9 mouse cellular contexts compared by ENCODE assay signal in the genomic region with DNA sequence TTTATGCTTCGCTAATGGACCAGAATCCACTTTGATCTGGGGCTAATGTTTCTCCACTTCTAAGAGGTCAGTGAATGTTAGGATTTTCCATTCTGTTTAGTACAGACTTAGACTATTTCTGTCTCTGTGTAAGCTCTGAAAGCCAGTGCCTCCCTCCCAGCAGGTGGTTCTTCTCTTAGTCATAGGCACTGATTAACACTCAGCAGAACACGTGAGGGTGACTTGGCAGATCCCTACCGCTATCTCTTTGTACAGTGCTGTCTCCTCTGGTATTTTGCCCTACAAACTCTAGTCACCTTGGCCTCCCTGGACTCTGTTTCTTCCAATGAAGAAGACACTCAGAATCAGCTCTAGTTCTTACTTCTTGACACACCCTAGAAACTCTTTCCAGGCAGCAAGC. TPM values are rescaled to one million over a fixed set of nuclear protein-coding genes. Genes with fewer than 3 reads are reported as not detected.
DNase-seq lines count a peak whose midpoint lies in the region; ATAC-seq and TF ChIP-seq lines count a peak whose summit lies in the region.
"Had no signal": no experiment of that assay in that cellular context is flagged by ENCODE, and none has a peak within 500 bp of the region (broad histone marks: within the 10 kb centered on the region; RNA-seq: fewer than 3 reads in every experiment).

No protein-coding gene starts in this region.

- TF ChIP-seq EP300 in heart, adult 2 months (IDR thresholded peaks at IDR 0.05; ENCODE audit: insufficient read depth, low read depth, low read length) = 0 out of 2 replicates have a peak, but pooled peaks have one; percentile 58
- TF ChIP-seq EP300 in MEL (IDR thresholded peaks at IDR 0.05; ENCODE audit: low read depth in 1 of 2, low read length in 2 of 2) = peak; percentile 55 to 63; a peak in 3 of 4 replicates

- peak overlapping the region; percentile 61 for H3K27ac ChIP-seq in heart, adult 2 months
- H3K27ac ChIP-seq in heart, embryonic 11.5 days (ENCODE audit: low read depth, low read length) = no peak overlapping the region
- no peak overlapping the region for H3K27ac ChIP-seq in MEL (ENCODE audit: control insufficient read depth, low read depth, low read length)
- no peak overlapping the region for H3K27ac ChIP-seq in limb, embryonic 10.5 days
- H3K27ac ChIP-seq: liver, embryonic 14.5 days had no signal

- no peaks in the 10 kb centered on the region for H3K4me1 ChIP-seq in heart, adult 2 months (ENCODE audit: control insufficient read depth, insufficient read depth, low read length)
- no peaks in the 10 kb centered on the region for H3K4me1 ChIP-seq in heart, embryonic 11.5 days (ENCODE audit: control insufficient read depth, insufficient read depth, low read length)
- peaks cover 5 to 18% of the 10 kb centered on the region in 2 experiments for H3K4me1 ChIP-seq in MEL (ENCODE audit: control insufficient read depth in 1 of 2, insufficient read depth in 2 of 2, low read length in 2 of 2)
- H3K4me1 ChIP-seq in limb, embryonic 10.5 days = no peaks in the 10 kb centered on the region

- peak in 1 of 2 experiments; percentile 70 for DNase-seq in heart, adult 2 months
- DNase-seq in MEL (ENCODE audit: low read depth, low spot score) = peak; percentile 69
- DNase-seq in heart, postnatal 4 days = peak; percentile 20
- peak; percentile 42 for DNase-seq in lung, postnatal 25 days (ENCODE audit: low spot score)
- no peak for DNase-seq in embryo, embryonic 10 days (ENCODE audit: low spot score)
- no peak for DNase-seq in limb, embryonic 10.5 days (ENCODE audit: low spot score)
- no peak for DNase-seq in urinary bladder, postnatal 25 days (ENCODE audit: low spot score)

- no peak for TF ChIP-seq CTCF in heart, adult 2 months (IDR thresholded peaks at IDR 0.05)
- TF ChIP-seq CTCF in MEL (IDR thresholded peaks at IDR 0.05 in 2 of 3, conservative IDR thresholded peaks at IDR 0.05 in 1 of 3; ENCODE audit: control insufficient read depth in 1 of 3, insufficient read depth in 1 of 3, low read depth in 2 of 3, low read length in 3 of 3, poor library complexity in 1 of 3, severe bottlenecking in 1 of 3) = no peak

- no peaks in the 10 kb centered on the region for H3K79me2 ChIP-seq in heart, adult 2 months (replicated peaks; ENCODE audit: control insufficient read depth, insufficient read depth, low read length)
- H3K79me2 ChIP-seq in MEL (ENCODE audit: control insufficient read depth, insufficient read depth, low read length, poor library complexity) = no peaks in the 10 kb centered on the region

- no peaks in the 10 kb centered on the region; the same call in 1 of the 2 replicates for H3K36me3 ChIP-seq in heart, adult 2 months (ENCODE audit: control insufficient read depth, insufficient read depth, low read length)
- H3K36me3 ChIP-seq in heart, embryonic 11.5 days (ENCODE audit: control insufficient read depth, insufficient read depth, low read length) = no peaks in the 10 kb centered on the region
- peaks cover 0 to 16% of the 10 kb centered on the region in 2 experiments; a peak in 2 of 4 replicates for H3K36me3 ChIP-seq in MEL (ENCODE audit: control insufficient read depth in 1 of 2, insufficient read depth in 2 of 2, low read length in 2 of 2)
- H3K36me3 ChIP-seq in limb, embryonic 10.5 days = no peaks in the 10 kb centered on the region

- no peak overlapping the region for H3K9ac ChIP-seq in heart, adult 2 months (ENCODE audit: low read depth, low read length)
- no peak overlapping the region for H3K9ac ChIP-seq in heart, embryonic 11.5 days (ENCODE audit: low read depth, low read length)
- no peak overlapping the region for H3K9ac ChIP-seq in MEL (ENCODE audit: control insufficient read depth, low read depth, low read length, poor library complexity, severe bottlenecking)
- H3K9ac ChIP-seq: liver, embryonic 14.5 days had no signal

- H3K4me3 ChIP-seq in heart, adult 2 months = no peak overlapping the region
- no peak overlapping the region for H3K4me3 ChIP-seq in heart, embryonic 11.5 days (ENCODE audit: low read depth, low read length)
- H3K4me3 ChIP-seq in MEL (ENCODE audit: control insufficient read depth in 1 of 2, insufficient read depth in 1 of 2, low read depth in 2 of 2, low read length in 2 of 2) = no peak overlapping the region
- no peak overlapping the region for H3K4me3 ChIP-seq in limb, embryonic 10.5 days

- intact Hi-C loops in heart, adult 2 months (cut with DNase I) = no loop called here

- no peak for ATAC-seq in heart, embryonic 11.5 days (replicated peaks; ENCODE audit: insufficient number of reproducible peaks, low FRiP score, low TSS enrichment)

- peaks cover 2% of the 10 kb centered on the region; the same call in 1 of the 2 replicates for H3K9me3 ChIP-seq in heart, embryonic 11.5 days (replicated peaks; ENCODE audit: control insufficient read depth, low read length)
- H3K9me3 ChIP-seq in MEL (replicated peaks; ENCODE audit: insufficient read depth, low read length) = no peaks in the 10 kb centered on the region
- no peaks in the 10 kb centered on the region for H3K9me3 ChIP-seq in limb, embryonic 10.5 days (replicated peaks)

- H3K4me2 ChIP-seq in heart, embryonic 11.5 days = no peak overlapping the region

- no peak for TF ChIP-seq RAD21 in MEL (IDR thresholded peaks at IDR 0.05; ENCODE audit: low read depth, low read length)

- WGBS in heart, adult 2 months = 54% methylated on average over 3 of the region's 3 CpGs
- 51% methylated on average over 3 of the region's 3 CpGs for WGBS in heart, embryonic 11.5 days (ENCODE audit: insufficient replicate concordance)
- WGBS in limb, embryonic 10.5 days = 85% methylated on average over 3 of the region's 3 CpGs

- H3K27me3 ChIP-seq in heart, adult 2 months (ENCODE audit: control insufficient read depth, insufficient read depth, low read length) = no peaks in the 10 kb centered on the region
- no peaks in the 10 kb centered on the region for H3K27me3 ChIP-seq in heart, embryonic 11.5 days (ENCODE audit: control insufficient read depth, insufficient read depth, low read length)
- no peaks in the 10 kb centered on the region; a peak in 1 of 4 replicates for H3K27me3 ChIP-seq in MEL (ENCODE audit: control insufficient read depth in 1 of 2, insufficient read depth in 2 of 2, low read length in 2 of 2)
- no peaks in the 10 kb centered on the region for H3K27me3 ChIP-seq in limb, embryonic 10.5 days (ENCODE audit: low read depth, poor library complexity, severe bottlenecking)

- no peak for TF ChIP-seq POLR2A in heart, adult 2 months (IDR thresholded peaks at IDR 0.05; ENCODE audit: insufficient read depth, low read depth, low read length)
- no peak for TF ChIP-seq POLR2A in MEL (IDR thresholded peaks at IDR 0.05; ENCODE audit: control insufficient read depth in 1 of 2, insufficient read depth in 1 of 2, low read depth in 1 of 2, low read length in 2 of 2, poor library complexity in 1 of 2)

TF ChIP-seq in MEL, 35 proteins besides CTCF, POLR2A, EP300 and RAD21 (continues in another document):
- no peak for TF ChIP-seq NELFE (IDR thresholded peaks at IDR 0.05; ENCODE audit: low read depth, low read length)
- no peak for TF ChIP-seq ZC3H11A (IDR thresholded peaks at IDR 0.05; ENCODE audit: low read depth, low read length)
- TF ChIP-seq UBTF (IDR thresholded peaks at IDR 0.05; ENCODE audit: borderline replicate concordance, insufficient read depth, low read depth, low read length) = no peak
- TF ChIP-seq MEF2A (IDR thresholded peaks at IDR 0.05; ENCODE audit: extremely low read depth, insufficient replicate concordance, low read depth, low read length, poor library complexity, severe bottlenecking) = no peak
- no peak for TF ChIP-seq GABPA (IDR thresholded peaks at IDR 0.05; ENCODE audit: low read depth, low read length)
- peak; percentile 39; the same call in 1 of the 2 replicates for TF ChIP-seq TCF12 (IDR thresholded peaks at IDR 0.05; ENCODE audit: low read depth, low read length)
- peak; percentile 43; the same call in 1 of the 2 replicates for TF ChIP-seq ETS1 (IDR thresholded peaks at IDR 0.05; ENCODE audit: low read depth, low read length)
- TF ChIP-seq ZKSCAN1 (IDR thresholded peaks at IDR 0.05; ENCODE audit: low read depth, low read length) = no peak
- no peak; the same call in 1 of the 2 replicates for TF ChIP-seq MXI1 (IDR thresholded peaks at IDR 0.05; ENCODE audit: low read depth, low read length)
- TF ChIP-seq MYB (IDR thresholded peaks at IDR 0.05; ENCODE audit: low read depth, low read length) = no peak
- no peak for TF ChIP-seq HCFC1 (IDR thresholded peaks at IDR 0.05; ENCODE audit: low read depth, low read length)
- peak; percentile 94 for TF ChIP-seq BHLHE40 (IDR thresholded peaks at IDR 0.05; ENCODE audit: borderline replicate concordance, low read depth, low read length)
- no peak for TF ChIP-seq POLR2AphosphoS5 (IDR thresholded peaks at IDR 0.05; ENCODE audit: borderline replicate concordance, low read depth, low read length)
- TF ChIP-seq SIN3A (IDR thresholded peaks at IDR 0.05; ENCODE audit: low read length) = no peak
- peak; percentile 74; the same call in 1 of the 2 replicates for TF ChIP-seq MAX (IDR thresholded peaks at IDR 0.05; ENCODE audit: low read length)
- no peak for TF ChIP-seq POLR2AphosphoS2 (IDR thresholded peaks at IDR 0.05; ENCODE audit: low read length)
- TF ChIP-seq MAFK (IDR thresholded peaks at IDR 0.05; ENCODE audit: borderline replicate concordance, low read depth, low read length) = no peak
- no peak for TF ChIP-seq NRF1 (IDR thresholded peaks at IDR 0.05; ENCODE audit: insufficient read depth, low read depth, low read length, poor library complexity, severe bottlenecking)

RNA-seq across cellular contexts. Expression of gene Ndufb3, which starts 28.2 kb away (rescaled TPM):
- total RNA-seq in heart, adult 2 months (2021) = 100 to 1,000 TPM; 278 to 322 TPM
- polyA plus RNA-seq in heart, adult 2 months (2012; rRNA removed) = 201 and 372 TPM in 2 replicates
- polyA plus RNA-seq in heart, embryonic 11.5 days (2014; fragmentation: Nextera tagmentation; extraction: Ambion mirVana) = 195 and 206 TPM in 2 replicates
- 169 and 172 TPM in 2 replicates for total RNA-seq in MEL (2012; rRNA removed)
- polyA plus RNA-seq in MEL (2012; ENCODE audit: insufficient read depth in 1 of 2, insufficient read length in 2 of 2, low read depth in 1 of 2, low replicate concordance in 2 of 2, missing spikeins in 1 of 2) = 10 to 100 TPM in 1 of 2 experiments, not detected in 1; 98.3 TPM
- total RNA-seq in heart, postnatal 4 days (2021) = 100 to 1,000 TPM; 174 to 189 TPM
- polyA plus RNA-seq in limb, embryonic 10.5 days (2016; fragmentation: Nextera tagmentation; extraction: Ambion mirVana) = 140 and 144 TPM in 2 replicates

RNA-seq across cellular contexts. Expression of gene Fam126b, which starts 28.3 kb away (rescaled TPM):
- total RNA-seq in heart, adult 2 months (2021) = 10 to 100 TPM; 15.5 to 16.8 TPM
- polyA plus RNA-seq in heart, adult 2 months (2012; rRNA removed) = 1.4 and 3.1 TPM in 2 replicates
- 5.2 and 6.4 TPM in 2 replicates for polyA plus RNA-seq in heart, embryonic 11.5 days (2014; fragmentation: Nextera tagmentation; extraction: Ambion mirVana)
- total RNA-seq in MEL (2012; rRNA removed) = 5.0 and 5.5 TPM in 2 replicates
- 1 to 10 TPM in 1 of 2 experiments, not detected in 1; 5.7 TPM for polyA plus RNA-seq in MEL (2012; ENCODE audit: insufficient read depth in 1 of 2, insufficient read length in 2 of 2, low read depth in 1 of 2, low replicate concordance in 2 of 2, missing spikeins in 1 of 2)
- total RNA-seq in heart, postnatal 4 days (2021) = 10 to 100 TPM in 1 of 2 experiments, 1 to 10 TPM in 1; 9.9 to 11.3 TPM
- polyA plus RNA-seq in limb, embryonic 10.5 days (2016; fragmentation: Nextera tagmentation; extraction: Ambion mirVana) = 4.8 and 6.0 TPM in 2 replicates

Comparison
In these comparisons a context has a peak if more than half of its experiments do, and no peak if none do; other contexts are left out.
1. DNase-seq: peak in MEL (single experiment), heart, postnatal 4 days (single experiment) and lung, postnatal 25 days (single experiment); none in embryo, embryonic 10 days (single experiment), limb, embryonic 10.5 days (single experiment) and urinary bladder, postnatal 25 days (single experiment).